Mouse (Mus musculus) brown adipose tissue, adult 24 weeks (tissue): Measurements from ENCODE around the gene Zfp598. TPM values are rescaled to one million over a fixed set of nuclear protein-coding genes. Genes with fewer than 3 reads are reported as not detected.

ENCODE experiments used
- H3K27ac ChIP-seq: fragments of 200-500 bp; replicated peaks from 2 replicates; pipeline ENCODE4 v1.5.1; 2012; ENCODE audit warnings: low read depth, mild to moderate bottlenecking, low read length
- H3K4me1 ChIP-seq: fragments of 200-500 bp; 2 replicates; pipeline ENCODE4 v1.6.1; 2012; ENCODE audit warnings: low read length, mixed read lengths; ENCODE audit not compliant: control insufficient read depth, insufficient read depth, insufficient read length
- H3K4me3 ChIP-seq: fragments of 200-500 bp; 2 replicates; pipeline ENCODE4 v1.5.1; 2012; ENCODE audit warnings: low read depth, mild to moderate bottlenecking, low read length, moderate library complexity; ENCODE audit not compliant: insufficient read depth
- polyA plus RNA-seq: library from polyadenylated mRNA; stranded (reverse); fragments of >200 nt; gene quantifications from 2 replicates; pipeline ENCODE4 v1.2.4, GENCODE M21; 2012; ENCODE audit not compliant: missing spikeins, insufficient read depth, insufficient read length

The Zfp598 gene
- polyA plus RNA-seq, 1 experiment: 9.2 TPM

DNA sequence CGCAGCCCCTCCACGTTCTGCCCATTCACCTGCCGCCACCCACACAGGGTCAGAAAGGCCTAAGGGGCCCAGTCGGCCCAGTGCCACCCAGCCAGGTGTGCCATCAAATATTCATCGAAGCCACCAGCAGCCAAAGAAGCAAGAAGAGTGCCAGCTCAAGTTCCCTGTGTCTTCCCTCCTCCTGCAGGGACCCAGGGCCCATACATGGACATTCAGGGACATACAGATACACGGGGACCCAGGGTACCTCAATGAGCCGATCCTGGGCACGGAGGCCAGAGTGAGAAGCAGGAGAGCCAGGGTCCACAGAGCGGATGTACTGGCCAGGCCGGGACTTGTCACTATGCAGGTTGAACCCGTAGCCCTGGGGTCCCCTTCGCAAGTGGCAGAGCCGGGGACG is 27.5 kb upstream of the Zfp598 start:
- Histone ChIP-seq H3K4me1 (peaks cover 7% of the 10 kb centered on the region; the same call in 1 of the 2 replicates), H3K27ac (peak overlapping the region; percentile 100), H3K4me3 (peak overlapping the region; percentile 69)

DNA sequence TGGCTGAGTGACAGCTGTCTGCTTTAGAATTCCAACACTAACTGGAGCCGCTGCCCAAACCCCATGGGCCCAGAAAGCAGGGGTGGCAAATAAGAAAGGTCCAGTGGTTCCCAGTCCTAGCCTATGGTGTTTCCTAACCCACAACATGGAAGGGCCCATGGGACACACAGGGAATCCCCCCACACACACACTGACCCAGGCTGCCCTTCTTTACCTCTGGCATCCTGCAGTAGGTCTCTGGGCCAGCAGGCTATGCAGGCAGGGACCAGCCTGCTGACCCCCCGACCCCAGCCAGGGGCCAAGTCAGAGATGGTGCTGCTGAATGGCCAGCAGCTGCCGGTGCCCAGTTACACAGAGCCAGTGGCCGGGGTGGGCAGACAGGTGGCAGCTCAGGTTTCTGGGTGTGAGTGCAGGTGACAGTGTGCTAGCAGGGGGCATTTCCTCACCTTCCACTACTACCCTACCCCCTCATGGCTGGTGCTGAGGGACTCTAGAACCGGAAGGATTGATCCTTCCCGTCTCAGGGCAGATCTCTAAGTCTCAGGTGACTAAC is 26.6 kb upstream of the Zfp598 start:
- Histone ChIP-seq H3K4me3 (peak overlapping the region; percentile 69), H3K4me1 (peaks cover 7% of the 10 kb centered on the region; the same call in 1 of the 2 replicates), H3K27ac (peak overlapping the region; percentile 100)

GRCm38 (mm10) chr17:24644030-24644715 is 25.3 kb upstream of the Zfp598 start:
- peak overlapping the region; percentile 69 for H3K4me3 ChIP-seq
- H3K27ac ChIP-seq: peak overlapping the region; percentile 100
- peaks cover 2% of the 10 kb centered on the region; the same call in 1 of the 2 replicates for H3K4me1 ChIP-seq

DNA sequence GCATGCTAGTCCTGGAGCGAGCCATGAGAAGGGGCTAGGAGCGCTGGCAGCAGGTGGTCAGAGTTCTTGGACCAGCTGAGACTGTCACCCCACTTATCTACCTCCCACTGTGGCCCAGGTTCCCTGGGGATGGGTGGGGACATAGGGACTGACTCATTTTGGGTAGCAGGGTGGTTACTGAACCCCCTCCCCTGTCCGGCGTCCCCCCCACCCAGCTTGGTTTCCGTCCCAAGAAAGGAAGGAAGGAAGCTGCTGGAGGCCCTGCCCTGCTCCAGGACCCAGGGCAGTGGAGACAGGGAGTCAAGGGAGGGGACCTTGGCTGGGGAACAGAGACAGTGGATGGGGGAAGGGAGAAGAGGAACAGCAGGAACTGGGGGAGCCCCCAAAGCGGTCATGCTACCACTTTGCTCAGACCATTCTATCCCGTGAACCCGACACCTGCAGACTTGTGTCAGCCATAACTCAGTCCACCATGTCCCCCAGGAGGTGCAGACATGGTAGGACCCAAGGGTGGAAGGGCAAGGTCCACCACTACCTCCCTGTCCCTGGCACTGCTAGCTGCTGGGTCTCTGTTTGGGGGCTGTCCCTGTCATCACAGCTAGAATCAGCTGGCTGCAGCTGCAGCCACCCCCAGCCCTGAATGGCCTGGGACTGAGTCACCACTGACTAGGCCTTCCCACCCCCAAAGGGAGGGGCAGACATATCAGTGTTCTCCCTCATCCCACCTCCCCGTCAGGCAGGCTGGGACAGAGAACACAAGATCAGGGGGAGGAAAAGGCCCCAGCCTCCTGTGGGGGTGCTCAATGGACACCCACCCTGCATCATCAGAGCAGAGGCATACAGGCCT is 24.4 kb upstream of the Zfp598 start:
- no peaks in the 10 kb centered on the region; the same call in 1 of the 2 replicates for H3K4me1 ChIP-seq
- H3K4me3 ChIP-seq: peak overlapping the region; percentile 69
- H3K27ac ChIP-seq: peak overlapping the region; percentile 100

DNA sequence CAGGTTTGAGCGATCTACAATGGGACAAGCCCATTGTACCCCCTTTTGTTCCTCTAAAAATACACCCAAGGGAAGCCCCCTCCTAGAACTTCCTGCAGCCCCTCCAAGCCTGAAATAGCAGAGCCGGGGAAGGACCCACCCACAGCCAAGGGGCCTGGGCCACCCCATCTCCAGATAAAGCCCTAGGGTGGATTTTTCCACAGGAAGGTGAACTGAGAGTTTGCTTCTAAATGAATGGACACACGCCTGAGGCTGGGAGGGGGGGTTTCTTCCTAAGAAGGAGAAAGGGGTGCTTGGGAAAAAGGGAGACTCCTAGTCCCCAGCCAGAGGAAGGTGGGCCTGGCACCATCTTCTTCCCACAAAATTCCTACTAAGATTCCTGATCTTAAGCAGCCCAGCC is 23.6 kb upstream of the Zfp598 start:
- peak overlapping the region; percentile 87 for H3K4me3 ChIP-seq
- H3K27ac ChIP-seq: peak overlapping the region; percentile 99
- no peaks in the 10 kb centered on the region; the same call in 1 of the 2 replicates for H3K4me1 ChIP-seq

DNA sequence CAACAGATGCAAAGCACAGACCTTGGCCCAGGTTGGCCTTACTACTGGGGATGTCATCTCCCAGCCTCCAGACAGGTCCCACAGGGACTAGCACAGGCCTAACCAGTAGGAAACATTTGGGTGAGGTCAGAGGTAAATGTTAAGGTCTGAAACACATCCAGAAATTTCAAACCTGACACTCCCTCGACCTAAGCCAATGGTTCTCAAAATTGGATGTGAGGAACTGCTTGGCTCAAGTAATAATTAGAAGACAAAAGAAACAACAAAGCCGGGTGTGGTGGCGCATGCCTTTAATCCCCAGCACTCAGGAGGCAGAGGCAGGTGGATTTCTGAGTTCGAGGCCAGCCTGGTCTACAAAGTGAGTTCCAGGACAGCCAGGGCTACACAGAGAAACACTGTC is 23.1 kb upstream of the Zfp598 start:
- peak overlapping the region; percentile 99 for H3K27ac ChIP-seq
- H3K4me1 ChIP-seq: peaks cover 2% of the 10 kb centered on the region
- H3K4me3 ChIP-seq: peak overlapping the region; percentile 87

- peaks cover 5% of the 10 kb centered on the region for H3K4me1 ChIP-seq
- peak overlapping the region; percentile 99 for H3K27ac ChIP-seq
- H3K4me3 ChIP-seq: peak overlapping the region; percentile 87
Measured at GRCm38 (mm10) chr17:24647493-24647892, 22.0 kb upstream of the Zfp598 start.

- Histone ChIP-seq H3K4me3 (peak overlapping the region; percentile 87), H3K27ac (peak overlapping the region; percentile 66), H3K4me1 (peaks cover 5% of the 10 kb centered on the region)
Measured at GRCm38 (mm10) chr17:24648731-24649377, 20.6 kb upstream of the Zfp598 start.

DNA sequence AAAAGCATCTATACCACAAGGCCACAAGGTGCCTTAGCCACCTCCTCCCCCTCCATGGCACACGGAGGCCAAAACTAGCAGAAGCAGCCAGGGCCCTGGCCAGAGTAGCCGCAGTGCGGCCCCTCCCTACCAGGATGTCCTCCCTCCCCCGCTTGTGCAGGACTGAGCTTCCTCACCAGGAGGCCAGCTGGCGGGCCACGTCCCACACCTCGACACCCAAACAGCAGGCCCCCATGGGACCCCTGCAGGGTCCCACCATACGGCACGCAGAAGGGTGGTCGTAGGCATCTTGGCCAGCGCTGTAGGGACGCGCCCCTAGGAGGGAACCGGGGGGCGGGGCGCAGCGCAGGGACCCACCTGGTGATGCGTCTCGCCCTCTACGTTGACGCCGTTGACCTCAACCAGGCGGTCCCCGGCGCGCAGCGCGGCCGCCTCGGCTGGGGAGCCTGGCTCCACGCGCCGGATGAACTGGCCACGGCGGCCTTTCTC is 19.9 kb upstream of the Zfp598 start:
- H3K4me3 ChIP-seq: peak overlapping the region; percentile 87
- peak overlapping the region; percentile 81 for H3K27ac ChIP-seq
- H3K4me1 ChIP-seq: peaks cover 5% of the 10 kb centered on the region

DNA sequence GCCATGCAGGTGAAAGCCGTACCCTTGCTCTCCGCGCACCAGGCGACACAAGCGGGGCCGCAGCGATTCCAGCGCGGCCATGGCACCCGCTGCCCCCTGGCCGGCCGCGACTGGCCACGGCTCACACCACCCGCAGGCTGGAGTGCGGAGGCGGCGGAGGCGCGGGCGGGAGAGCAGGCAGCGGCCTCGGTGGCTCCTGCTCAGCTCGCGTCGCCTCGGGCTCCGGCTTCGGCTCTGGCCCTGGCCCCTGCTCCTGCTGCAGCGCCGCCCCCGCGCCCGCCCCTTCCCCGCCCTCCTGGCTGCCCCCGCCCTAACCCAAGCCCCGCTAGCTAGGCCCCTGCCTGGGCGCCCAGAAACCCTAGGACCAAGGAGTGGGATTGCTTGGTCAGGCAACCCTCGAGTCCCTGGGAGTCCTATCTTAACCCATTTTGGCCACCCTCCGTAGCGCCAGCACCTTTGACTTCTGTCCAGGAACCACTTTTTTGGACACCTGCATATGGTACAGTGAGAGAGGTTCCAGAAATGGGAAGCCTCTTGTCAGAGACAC is 19.3 kb upstream of the Zfp598 start, which contains the start of gene Slc9a3r2:
Gene Slc9a3r2 (minus strand): TSS at position 258 of the 547 bp plus-strand sequence.
- H3K4me3 ChIP-seq: peak within 1 kb of the TSS; percentile 87
- H3K27ac ChIP-seq: peak within 1 kb of the TSS; percentile 88
- H3K4me1 ChIP-seq: peaks cover 5% of the 10 kb centered on the region

- H3K27ac ChIP-seq: peak overlapping the region; percentile 88
- H3K4me3 ChIP-seq: peak overlapping the region; percentile 56
Measured at GRCm38 (mm10) chr17:24650766-24651165, 18.7 kb upstream of the Zfp598 start.

DNA sequence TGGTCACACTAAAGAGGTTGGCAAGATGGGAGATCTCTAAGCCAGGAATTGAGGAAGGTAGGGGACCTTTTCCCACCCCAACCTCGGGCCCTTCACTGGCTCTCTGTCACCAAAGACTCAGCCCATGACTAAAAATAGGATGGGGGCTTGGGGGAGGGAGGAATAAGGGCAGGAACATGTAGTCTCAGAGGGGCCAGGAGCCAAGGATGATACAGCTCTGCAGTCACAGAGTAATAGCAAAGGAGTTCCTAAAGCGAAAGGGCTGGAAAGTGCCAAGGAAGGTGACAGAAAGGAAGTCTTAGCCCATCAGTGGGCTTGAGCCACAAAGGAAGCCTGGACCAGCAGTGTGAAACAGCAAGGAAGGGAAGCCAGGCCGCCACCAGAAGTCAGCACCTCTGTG is 17.7 kb upstream of the Zfp598 start:
- Histone ChIP-seq H3K4me1 (peaks cover 5% of the 10 kb centered on the region; the same call in 1 of the 2 replicates), H3K27ac (0 out of 2 replicates have a peak overlapping the region, but pooled peaks have one; percentile 88), H3K4me3 (no peak overlapping the region)

More at GRCm38 (mm10) chr17:24650766-24651165, 18.7 kb upstream of the Zfp598 start:
- H3K4me1 ChIP-seq: peaks cover 5% of the 10 kb centered on the region; the same call in 1 of the 2 replicates

- Histone ChIP-seq H3K4me1 (peaks cover 5% of the 10 kb centered on the region; the same call in 1 of the 2 replicates), H3K4me3 (peak overlapping the region; percentile 48), H3K27ac (0 out of 2 replicates have a peak overlapping the region, but pooled peaks have one; percentile 45)
Measured at GRCm38 (mm10) chr17:24653967-24654710, 15.3 kb upstream of the Zfp598 start.

DNA sequence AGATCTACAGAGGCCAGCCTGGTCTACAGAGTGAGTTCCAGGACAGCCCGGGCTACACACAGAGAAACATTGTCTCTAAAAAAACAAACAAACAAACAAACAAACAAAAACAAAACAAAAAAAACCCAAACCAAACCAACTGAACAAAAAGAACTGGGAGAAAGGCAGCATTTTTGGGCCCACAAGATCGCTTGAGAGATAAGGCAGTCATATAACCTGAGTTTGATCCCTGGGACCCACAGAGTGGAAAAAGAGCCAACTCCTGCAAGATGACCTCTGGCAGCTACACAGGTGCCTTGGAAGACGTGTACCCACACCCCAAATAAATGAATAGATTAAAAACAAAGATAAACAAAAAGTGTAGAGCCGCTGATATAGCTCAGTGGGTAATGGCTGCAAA is 14.5 kb upstream of the Zfp598 start:
- H3K4me3 ChIP-seq: no peak overlapping the region
- no peak overlapping the region for H3K27ac ChIP-seq
- peaks cover 5% of the 10 kb centered on the region; the same call in 1 of the 2 replicates for H3K4me1 ChIP-seq
